Mouse (Mus musculus): ENCODE measurements around the gene Zdhhc12.
"Not testable (repeated sequence)": the region's sequence is repeated elsewhere in the genome, so short reads cannot be mapped to it uniquely, and the experiment has no call there.

Gene Zdhhc12

DNA sequence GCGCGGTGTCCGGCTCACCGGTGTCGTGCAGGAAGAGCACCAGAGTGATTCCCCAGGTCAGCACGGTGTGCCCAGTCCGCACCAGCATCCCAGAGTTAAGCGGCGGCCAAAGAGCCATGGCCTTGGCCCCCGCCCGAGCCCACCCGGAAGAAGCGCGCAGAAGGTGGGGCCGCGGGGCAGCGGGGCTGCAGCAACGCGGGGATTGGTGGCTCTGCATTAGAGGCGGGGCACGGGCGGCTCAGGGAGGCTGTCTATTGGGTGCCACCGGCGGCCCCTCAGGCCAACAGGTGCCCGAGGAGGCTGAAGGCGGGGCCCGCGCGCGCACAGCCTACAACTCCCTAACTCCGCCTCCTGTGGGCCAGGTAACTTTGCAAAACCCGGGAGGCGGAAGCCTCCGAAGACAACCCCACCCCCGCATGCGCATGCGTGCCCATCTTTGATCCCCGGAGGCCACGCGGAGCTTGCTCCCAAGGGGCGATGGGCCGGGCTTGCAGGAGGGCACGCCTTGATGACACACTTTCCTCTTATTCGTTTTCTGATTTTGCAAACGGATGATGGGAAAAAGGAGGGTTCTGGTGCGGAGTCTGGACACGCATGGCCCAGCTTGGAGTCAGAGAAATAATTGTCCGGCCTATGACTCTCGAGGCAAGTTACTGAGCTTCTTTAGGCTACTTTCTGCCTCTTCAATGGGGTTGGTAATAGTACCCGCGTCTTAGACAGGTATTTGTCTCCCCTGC, at the start of gene Zdhhc12:
Zdhhc12 (minus strand) TSS at position 178 of the 737 bp plus-strand sequence.
- DNase-seq (ENCODE audit: low read depth, low spot score): peak; percentile 100

DNA sequence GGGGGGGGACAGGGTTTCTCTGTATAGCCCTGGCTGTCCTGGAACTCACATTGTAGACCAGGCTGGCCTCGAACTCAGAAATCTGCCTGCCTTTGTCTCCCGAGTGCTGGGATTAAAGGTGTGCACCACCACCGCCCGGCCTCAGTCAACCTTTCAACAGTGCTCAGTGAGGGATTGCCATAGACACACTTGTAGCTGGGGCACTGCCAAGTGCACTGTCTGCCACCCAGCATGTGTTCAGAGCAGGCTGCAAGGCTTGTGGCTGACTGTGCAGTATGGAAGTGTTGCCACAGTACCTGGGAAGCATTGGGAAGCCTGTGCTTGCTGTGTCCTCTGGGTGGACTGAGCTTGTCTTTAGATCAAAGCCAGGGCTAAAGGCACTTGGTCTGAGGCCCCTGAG, 46.6 kb upstream of the Zdhhc12 start:
- not testable (repeated sequence) for DNase-seq (ENCODE audit: low read depth, low spot score)

DNA sequence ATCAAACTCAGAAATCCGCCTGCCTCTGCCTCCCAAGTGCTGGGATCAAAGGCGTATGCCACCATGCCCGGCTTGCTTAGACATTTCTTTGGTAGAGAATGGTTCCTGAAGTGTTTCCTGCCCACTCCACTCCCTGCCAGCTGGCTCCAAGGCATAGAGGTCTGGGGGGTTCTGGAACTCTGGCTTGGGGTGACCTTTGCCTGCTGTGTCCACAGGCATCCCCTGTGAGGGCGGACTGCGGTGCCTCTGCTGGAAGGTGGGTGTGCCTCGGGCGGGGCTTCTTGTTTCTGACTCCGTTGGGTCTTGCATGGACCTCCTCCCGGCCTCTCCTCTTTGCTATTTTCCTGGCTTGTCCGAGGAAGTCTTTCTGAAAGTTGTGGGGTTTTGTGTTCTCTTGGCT, 43.0 kb upstream of the Zdhhc12 start:
- no peak for DNase-seq (ENCODE audit: low read depth, low spot score)

DNA sequence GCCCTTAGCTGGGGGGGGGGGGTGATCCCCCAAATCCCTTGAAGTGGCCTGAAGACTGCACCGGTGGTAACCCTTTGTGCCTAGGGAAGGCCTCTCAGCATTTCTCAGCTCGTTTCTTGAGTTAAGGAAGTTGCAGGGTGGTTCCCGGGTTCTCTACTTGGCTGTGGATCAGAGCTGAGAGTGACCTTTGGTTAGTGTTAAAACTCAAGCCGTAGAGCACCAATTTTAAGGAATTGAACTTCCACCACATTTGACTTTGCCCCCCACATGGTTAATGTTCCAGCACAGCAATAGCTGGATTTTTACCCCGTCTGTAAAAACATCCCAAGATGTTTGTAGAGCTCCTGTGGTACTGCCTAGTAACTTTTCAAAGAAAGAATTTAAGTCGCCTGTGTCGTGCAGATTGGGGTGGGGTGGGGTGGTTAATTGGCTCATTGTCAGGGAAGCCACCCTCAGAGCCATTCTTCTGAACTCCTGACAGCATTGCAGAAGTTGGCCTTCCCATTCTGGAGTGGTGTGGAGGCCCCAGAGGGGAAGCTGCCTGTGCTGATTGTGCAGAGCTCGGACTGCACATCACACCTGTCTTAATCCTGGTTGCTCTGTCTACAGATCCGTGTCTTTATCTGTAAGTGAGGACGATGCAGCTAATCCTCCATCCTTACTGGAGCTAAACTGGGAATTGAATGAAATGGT, 41.6 kb upstream of the Zdhhc12 start:
- DNase-seq (ENCODE audit: low read depth, low spot score): no peak

DNA sequence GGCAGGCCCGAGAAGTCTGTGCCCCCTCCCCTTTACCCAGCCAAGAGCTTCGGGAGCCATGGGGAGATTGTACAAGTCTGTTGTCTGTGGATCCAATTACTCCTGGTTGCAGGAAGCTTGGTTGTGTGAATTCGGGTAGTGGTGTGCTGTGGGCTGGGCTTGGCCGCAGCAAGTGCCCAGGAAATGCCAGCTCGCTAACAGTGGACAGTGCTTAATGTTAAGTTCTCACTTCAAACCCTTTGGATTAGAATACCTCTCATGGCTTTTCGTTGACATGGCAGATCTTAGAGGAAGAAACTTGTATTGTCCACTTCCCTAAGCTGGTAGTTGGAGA, 40.9 kb upstream of the Zdhhc12 start:
- DNase-seq (ENCODE audit: low read depth, low spot score): no peak

DNA sequence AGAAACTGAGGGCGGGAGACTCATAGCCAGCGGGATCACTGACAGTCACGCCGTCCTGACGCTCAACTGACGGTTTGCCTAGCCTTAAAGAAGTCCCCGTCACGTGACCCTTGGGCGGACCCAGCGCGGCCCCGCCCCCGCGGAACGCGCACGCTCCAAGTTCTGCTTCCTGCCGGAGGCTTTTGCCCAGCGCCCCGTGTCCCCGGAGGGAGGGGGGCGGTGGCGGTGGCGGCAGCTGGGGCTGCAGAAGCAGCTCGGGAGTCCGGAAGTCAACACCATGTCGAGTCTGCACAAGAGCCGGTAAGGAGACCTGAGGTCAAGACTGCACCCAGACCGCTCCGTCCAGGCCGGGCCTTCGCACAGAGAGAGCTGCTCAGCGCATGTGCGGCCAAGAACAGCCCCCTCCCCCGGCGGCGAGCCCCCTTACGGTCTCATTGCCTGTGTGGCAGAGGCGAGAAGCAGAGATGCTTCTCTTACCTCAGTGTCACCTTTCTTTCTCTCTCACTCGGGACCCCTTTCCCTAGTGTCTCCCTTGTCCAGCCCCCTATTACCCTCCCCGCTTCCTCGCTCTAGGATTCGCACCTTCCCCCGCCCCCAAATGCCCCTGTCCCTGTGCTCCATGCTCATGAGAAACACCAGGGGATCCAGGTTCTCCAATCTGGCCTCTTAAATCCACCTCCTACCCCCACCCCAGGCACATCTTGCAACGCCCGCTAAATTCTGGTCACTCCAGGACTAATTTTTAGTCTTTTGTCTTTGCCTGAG, 40.3 kb upstream of the Zdhhc12 start, which contains the start of gene Tbc1d13:
Tbc1d13 (plus strand) TSS at position 134 of the 765 bp plus-strand sequence.
- DNase-seq (ENCODE audit: low read depth, low spot score): peak; percentile 99

DNA sequence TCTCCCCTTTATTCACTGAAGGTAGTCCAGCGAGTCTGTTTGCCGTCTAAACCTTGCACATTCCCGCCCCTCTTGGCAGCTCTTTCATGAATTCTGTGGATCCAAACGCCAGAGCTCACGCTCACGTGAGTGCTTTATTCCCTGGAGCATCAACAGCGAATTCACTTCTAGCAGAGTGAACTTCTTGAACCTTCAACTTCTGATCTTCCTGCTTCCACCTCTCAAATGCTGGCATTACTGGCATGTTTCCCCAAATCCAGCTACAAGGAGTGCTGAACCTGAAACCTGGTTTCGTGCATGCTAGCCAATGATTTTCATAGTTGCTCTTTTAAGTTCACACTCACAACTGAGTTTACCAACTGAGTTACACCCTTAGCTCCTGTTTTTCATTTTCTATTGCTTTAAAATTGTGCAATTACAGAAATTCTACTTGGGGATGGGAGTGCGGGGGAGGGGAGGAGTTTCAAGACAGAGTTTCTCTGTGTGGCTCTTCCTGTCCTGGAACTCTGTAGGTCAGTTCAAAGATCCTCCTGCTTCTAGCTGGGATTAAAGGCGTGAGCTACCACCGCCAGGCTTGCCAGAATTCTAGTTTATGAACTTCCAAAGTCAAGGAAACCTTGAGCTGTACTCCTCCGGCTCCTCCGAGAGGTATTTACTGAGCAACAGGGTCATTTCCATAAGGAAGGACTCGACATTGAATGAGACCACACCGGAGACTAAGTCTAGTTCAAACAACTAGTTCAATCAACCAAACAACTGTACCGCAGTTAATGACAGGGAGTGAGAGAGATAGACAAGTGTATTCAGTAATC, 39.6 kb upstream of the Zdhhc12 start:
- peak; percentile 21 for DNase-seq (ENCODE audit: low read depth, low spot score)

DNA sequence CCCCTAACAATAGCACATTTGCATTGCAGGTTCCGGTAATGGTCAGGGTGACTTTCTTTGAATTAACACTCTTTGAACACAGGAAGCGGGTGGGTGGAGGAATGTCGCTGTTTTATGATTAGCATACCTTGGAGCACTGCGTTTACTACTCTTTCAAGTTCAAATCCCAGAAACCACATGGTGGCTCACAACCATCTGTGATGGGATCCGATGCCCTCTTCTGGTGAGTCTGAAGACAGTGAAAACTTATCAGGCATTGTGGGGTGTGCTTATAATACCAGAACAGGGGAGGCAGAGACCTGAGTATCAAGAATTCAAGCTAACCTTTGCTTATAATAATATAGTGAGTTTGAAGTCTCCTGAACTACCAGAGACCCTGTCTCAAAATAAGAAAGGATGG, 37.8 kb upstream of the Zdhhc12 start:
- not testable (repeated sequence) for DNase-seq (ENCODE audit: low read depth, low spot score)

DNA sequence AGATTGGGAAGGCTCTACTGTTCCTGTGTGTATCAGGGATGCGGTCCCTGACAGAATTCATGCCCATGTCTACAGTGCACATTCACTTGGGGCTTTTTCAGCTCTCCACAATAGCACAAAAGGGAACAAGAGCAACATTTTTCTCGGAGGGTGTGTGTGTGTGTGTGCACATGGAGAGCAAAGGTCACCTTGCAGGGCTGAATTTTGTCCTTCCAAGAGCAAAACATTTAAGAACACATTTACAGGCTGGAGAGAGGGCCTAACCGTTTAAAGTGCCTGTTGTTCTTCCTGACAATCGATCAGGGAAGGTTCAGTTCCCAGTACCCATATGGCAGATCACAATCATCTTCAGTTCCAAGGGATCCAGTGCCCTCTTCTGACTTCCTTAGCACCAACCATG, 36.7 kb upstream of the Zdhhc12 start:
- no peak for DNase-seq (ENCODE audit: low read depth, low spot score)

DNA sequence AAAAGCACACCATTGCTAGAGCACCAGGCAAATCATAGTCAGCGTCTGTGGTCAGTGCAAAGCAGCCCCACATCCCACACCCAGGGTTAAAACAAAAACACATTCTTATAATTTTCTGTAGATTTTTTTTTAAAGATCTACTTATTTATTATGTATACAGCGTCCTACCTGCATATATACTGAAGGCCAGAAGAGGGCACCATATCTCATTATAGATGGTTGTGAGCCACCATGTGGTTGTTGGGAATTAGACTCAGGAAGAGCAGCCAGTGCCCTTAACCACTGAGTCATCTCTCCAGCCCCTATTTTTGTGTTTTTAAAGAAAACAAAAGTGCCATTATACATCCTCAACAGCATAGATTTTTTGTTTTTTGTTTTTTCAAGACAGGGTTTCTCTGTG, 35.3 kb upstream of the Zdhhc12 start:
- DNase-seq (ENCODE audit: low read depth, low spot score): peak; percentile 72

DNA sequence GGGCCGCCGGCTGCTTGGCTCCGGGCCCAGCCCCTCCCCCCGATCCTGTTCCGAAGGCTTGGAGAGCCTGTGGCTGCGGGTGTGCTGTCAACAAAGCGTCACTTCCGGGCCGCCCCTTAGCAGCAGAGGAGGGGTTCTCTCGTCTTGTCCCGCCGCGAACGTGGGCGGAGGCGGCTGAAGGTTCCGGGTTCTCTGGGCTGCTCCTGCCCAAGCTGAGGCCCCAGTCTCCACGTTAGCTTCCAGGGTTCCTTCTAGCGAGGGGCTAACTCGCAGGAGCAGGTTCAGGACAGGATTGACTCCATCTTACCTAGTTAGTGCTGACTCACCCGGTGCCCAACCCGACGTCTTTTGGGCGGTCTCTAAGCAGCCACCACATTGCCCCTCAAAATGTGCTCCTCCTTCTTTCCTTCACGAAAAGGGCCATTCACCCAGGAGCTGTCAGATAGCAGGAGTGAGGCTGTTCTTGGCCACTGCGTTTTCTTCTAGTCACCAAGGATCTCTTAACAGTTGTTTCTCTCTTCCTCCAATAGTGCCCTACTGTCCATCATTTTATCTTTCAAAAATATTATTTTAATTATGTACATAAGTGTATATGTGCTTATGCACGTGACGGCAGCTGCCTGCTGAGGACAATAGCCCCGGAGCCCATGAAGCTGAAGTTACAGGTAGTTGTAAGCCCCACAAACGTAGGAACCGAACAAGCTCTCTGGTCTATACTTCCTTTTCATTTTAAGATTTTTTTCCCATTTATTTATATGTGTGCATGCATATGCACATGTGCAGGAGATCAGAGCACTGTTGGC, 31.2 kb upstream of the Zdhhc12 start, which contains the start of gene Zer1:
Zer1 (minus strand) TSS at position 114 of the 803 bp plus-strand sequence.
- peak; percentile 95 for DNase-seq (ENCODE audit: low read depth, low spot score)

DNA sequence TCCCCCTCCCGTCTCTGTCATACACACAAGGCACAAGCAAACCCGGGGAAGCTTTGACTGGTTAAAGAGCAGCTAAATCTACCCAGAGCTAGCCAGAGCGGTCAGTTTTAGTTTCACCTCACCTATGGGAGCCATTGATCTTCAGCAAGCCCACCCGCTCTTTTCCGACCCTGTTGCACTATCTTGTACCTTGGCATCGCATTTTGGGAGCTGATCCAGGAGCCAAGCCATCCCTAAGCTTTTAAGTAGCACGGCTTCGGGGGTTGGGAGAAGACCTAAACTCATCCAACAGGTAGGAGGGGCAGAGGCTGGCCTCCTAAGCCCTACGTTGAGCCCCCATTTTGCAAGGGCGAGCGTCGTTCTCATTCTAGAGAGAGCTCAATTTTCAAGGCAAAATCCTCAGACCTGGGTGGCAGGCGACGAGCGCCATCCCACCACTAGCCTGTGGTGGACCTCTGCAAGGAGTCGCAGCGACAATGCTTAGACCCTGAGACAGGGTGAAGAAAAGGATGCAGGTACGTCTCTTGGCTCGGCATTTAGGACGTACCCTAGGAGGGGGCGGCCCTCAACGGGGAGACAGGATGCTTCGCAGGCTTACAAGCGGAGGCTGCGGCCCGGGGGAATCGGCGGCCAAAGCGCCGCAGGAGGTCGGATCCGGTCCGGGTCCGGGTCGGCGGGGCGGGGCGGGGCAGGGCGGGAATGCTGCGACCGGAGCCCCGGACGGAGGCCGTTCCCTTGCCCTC, 30.5 kb upstream of the Zdhhc12 start:
- DNase-seq (ENCODE audit: low read depth, low spot score): no peak

DNA sequence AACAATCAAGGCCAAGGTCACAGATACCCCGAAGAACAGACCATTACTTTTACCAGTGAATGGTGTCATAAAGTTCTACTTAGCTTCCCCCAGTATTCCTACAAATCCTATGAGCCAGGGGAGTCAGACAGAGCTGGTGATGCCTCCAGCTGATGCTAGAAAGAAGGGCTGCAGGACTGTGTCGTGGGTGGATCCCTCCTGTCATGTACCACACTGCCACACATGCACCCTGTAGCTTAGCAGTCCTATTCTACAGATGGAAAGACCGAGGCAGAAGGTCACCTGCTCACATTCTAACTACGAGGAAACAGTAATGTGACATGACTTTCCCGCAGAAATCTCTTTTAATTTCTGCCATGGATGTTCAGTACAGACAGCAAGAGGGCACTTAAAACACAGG, 29.3 kb upstream of the Zdhhc12 start:
- DNase-seq (ENCODE audit: low read depth, low spot score): no peak

DNA sequence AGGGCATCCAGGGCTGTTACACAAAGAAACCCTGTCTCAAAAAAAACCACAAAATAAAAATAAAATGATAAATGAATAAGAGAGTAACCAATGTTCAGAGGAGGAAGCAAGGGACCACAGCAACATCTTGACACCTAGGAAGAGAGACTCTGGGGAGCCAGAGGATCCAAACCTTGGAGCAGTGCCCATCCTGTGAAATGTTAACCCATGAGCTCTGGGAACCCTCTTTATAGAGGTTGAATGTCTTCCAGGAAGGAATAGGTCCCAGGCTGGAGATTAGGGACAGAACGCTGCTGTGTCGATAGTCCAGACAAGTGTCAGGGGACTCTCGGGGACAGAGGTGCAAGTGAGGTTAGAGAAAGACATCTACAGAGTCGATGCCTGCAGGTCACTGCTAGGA, 26.8 kb upstream of the Zdhhc12 start:
- DNase-seq (ENCODE audit: low read depth, low spot score): no peak

DNA sequence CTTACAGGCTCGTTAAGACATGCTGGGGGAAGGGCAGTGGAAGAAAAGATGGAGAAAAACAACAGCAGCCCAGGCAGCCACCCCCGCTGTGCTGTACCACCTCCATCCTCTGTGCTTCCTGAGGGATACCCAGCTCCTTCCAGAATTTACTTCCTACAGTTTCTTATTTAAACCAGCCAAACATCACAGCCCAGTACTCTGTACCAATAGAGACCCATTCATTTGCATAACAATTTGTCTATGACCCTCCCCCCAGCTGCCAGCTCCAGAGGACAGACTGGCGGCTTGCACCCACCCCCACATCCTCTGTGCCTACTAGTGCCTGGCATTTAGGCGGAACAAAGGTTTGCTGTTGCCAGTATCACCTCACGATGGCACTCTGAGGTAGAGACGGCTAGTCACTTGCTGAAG, 26.2 kb upstream of the Zdhhc12 start:
- peak; percentile 79 for DNase-seq (ENCODE audit: low read depth, low spot score)

DNA sequence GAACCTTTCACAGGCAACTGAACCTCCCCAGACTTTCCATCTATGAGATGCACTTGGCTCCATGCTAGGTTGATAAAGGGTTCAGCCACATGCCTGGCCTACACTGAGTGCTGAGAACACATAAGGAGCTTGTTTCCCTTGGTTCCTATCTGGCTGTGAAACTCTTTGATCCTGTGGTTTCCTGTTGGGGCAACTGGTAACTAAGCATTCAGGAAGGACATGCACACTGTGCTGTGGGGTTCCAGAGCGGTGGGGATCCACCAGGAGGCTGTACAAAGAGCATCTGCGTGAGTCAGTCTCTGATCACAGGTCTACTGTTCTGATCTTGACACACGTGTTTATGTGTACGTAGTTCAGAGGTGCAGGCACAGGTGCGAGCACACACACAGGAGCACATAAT, 19.1 kb upstream of the Zdhhc12 start:
- DNase-seq (ENCODE audit: low read depth, low spot score): no peak

DNA sequence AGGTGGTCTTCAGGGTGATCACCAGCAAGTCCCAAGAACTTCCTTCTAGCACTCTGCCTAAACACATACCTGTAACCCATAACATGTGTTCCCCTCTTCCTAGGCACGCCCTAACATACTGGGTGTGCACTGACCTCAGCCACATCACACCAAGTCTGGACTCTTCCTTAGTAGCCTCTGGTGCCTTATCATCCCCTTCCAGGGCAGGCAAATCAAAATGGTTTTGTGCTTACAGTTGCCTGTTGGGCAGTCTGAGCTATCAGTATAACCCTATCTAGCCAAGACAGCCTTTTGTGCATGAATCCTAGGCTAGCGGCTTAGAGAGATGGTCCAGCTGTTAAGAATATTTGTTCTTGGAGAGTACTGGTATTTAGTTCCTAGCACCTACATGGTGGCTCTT, 18.1 kb upstream of the Zdhhc12 start:
- no peak for DNase-seq (ENCODE audit: low read depth, low spot score)

DNA sequence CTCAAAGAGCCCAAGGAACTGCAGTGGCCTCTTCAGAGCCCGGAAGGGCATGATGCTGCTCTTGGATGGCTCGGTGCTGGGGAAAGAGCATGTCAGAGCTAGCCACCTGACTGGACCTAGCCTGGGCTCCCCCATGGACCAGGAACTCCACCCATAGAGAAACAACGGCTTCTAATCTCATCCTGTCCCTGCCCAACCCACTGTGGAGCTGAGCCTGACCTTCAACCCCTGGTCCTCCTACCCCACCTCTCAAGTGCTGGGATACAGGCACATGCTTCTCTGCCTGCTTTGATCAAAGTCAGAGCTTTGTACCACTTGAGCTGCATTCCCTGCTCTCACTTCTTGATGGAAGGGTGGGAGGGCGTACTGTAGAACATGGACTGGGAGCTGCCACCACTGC, 14.8 kb upstream of the Zdhhc12 start:
- DNase-seq (ENCODE audit: low read depth, low spot score): no peak

DNA sequence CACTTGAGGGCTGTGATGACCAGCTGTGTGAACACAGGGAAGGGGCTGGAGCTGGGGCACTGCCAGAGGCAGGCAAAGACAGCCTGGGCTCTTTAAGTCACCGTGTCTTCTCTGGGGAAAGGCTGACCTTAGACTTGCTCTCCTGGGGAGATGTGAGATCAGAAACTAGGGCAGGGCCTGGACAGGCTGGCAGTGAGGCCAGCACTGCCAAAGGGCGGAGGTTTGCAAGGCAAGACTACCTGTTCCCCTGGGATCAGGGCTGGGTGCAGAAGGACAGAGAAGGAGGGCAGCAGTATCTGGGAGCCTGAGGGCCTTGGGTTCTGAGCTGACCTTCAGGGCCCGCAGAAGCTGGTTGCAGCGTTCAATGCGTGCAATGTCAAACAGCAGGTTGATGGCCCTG, 14.2 kb upstream of the Zdhhc12 start:
- no peak for DNase-seq (ENCODE audit: low read depth, low spot score)

DNA sequence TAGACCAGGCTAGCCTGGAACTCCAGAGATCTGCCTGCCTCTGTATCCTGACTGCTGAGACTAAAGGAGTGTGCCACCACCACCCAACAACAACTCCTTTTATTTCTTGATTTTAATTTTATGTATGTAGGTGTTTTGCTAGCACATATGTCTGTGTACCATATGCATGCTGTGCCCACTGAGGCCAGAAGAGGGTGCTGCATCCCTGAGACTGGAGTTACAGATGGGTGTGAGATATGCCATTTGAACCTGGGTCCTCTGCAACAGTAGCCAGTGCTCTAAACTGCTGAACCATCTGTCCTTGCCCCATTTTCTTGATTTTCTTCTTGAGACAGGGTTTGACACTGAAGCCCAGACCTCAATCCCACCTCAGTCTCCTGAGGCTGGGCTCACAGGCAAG, 12.9 kb upstream of the Zdhhc12 start:
- DNase-seq (ENCODE audit: low read depth, low spot score): peak; percentile 66

Measured in A20 (cell line).